Mouse (Mus musculus) heart, postnatal 36 days (tissue): ENCODE measurements around the gene Ebf4. TPM values are rescaled to one million over a fixed set of nuclear protein-coding genes. Genes with fewer than 3 reads are reported as not detected.
A peak's percentile ranks its signal among the peaks of the same experiment; 100 is the strongest.

ENCODE experiments used
- DNase-seq, 2 experiments: peaks; one replicate each; pipeline ENCODE4 v3.0.0; 2021 to 2022
- intact Hi-C: fragments of 180-260 bp; cut with DNase I; formaldehyde crosslinking; loops from one replicate; pipeline ENCODE4 v1.15.1; 2025
- total RNA-seq, 2 experiments: library from RNA; stranded (reverse); gene quantifications; 2 replicates each; pipeline ENCODE4 v1.2.3; 2021

Ebf4 gene
- total RNA-seq, 2 experiments from 2014 or later = 0.47 to 0.60 TPM

DNA sequence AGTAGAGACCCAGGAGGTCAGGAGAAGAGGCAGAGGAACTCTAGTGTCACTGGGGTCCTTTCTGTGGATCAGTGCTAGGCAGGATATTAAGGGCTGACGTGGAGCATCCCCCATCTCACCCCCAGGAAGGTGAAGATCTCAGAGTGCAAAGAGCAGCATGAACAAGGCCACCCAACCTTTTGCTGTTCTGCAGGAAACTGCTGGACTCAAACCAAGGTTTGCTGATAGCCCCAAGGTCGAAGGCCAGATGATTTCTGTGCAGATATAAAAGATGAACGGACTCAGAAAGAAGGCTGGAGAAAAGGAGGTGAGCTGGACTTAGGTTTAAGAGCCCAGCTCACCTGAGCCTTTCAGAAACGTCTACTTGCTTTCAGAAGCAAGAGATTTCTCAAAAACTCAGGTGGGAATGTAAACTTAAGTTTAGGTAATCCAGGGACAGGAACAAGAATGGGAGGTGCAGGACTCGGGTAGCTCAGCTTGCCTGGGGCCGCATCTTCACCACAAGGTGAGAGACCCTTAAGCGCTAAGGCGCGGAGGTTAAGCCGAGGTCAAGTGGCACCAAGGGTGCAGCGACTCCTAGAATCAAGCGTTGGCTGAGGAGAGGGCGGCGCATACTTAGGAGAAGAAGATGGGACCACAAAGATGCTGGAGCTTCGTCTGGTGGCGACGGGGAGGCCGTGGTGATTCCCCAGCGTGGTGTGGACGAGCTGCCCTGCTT is 592 bp upstream of the Ebf4 start:
- intact Hi-C loops = no loop called here
- DNase-seq = no peak

DNA sequence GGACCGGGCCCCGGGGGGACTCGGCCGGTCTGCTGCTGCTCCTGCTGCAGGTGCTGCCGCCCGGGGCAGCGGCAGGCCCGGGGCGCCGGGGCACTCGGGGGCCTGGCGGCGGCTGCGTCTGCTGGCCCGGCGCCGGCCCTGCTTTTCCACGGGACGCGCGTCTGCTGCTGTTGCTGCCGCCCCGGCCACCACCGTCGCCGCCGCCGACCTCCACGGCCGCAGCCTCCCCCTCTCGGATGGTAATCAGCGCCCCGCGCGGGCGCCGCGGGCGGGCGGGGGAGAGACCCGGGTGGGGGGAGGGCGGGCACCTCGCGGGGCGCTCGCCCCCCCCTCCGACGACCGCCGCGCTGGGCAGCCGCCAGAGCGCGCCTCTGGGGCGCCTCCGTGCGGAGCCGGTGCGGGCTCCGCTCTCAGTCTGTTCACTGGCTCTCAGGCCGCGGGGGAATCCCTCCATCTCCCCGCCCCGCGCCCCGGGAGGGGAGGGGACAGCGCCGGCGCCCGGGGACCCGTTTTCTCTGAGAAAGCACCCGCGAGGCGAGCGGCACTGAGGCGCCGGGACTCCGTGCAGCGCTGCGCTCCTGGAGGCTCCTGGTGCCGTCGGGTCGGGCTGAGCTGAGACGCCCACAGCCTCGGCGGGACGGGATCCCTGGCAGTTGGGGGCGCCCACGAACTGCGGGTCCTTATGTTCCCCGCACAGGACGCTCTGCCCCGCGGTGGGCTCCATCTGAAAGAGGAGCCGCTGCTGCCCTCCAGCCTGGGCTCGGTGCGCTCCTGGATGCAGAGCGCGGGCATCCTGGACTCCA is 563 bp downstream of the Ebf4 start:
- peak; percentile 45 to 63 for DNase-seq
- intact Hi-C loops = loop anchor here (1.0 to 2.0 kb wide), 2 partner anchors 67 to 116 kb away; no protein-coding TSS in a partner anchor

- DNase-seq = no peak
- intact Hi-C loops = loop anchor here (2.0 kb wide), 1 partner anchor 67 kb away; no protein-coding TSS in a partner anchor
These were observed 1.3 kb downstream of the Ebf4 start for GRCm38 (mm10) chr2:130296134-130296745.

GRCm38 (mm10) chr2:130297580-130297979 is 2.6 kb downstream of the Ebf4 start:
- intact Hi-C loops = loop anchor here (2.0 kb wide), 1 partner anchor 65 kb away; no protein-coding TSS in a partner anchor
- no peak for DNase-seq

DNA sequence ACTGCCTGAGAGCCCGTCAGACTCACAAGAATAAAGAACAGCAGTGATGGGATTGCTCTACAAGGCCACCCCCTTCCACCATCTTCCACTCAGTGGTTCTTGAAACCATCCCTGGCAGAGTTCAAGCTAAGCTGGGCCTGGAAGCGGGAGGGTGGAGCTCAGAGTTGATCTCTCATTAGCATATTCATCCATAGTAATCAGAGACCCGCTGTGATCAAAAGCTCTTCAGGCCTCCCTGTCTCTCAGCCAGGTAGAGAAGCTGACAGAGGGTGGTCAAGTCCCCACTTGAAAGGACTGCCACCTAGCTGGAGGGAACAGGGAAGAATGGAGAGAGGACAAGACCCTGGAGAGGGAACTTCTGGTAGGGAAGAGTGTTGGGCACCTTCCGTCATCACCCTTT is 8.0 kb downstream of the Ebf4 start:
- intact Hi-C loops = no loop called here
- DNase-seq = no peak

GRCm38 (mm10) chr2:130327057-130327456 is 32.1 kb downstream of the Ebf4 start:
- intact Hi-C loops = no loop called here
- no peak for DNase-seq

DNA sequence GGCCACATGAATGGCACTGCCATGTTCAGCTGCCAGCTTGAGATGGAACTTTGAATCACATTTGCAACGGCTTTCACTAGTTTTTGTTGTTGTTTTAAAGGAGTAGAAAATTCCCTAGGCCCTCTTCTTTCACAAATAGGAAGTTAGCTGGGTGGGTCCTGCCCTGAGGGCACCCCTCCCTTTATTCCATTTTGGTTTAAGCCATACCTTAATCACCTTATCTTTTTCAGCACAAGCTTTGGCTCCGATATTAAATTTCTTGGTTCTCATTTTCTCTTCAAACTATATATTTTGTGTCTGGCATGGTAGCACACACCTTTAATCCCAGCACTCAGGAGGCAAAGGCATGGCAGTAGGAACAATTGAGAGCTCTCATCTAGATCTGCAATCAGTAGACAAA is 34.5 kb downstream of the Ebf4 start:
- DNase-seq = no peak
- intact Hi-C loops = no loop called here

- DNase-seq = no peak
- intact Hi-C loops = no loop called here
These were observed 40.1 kb downstream of the Ebf4 start for GRCm38 (mm10) chr2:130335112-130335511.

- no peak for DNase-seq
- intact Hi-C loops = no loop called here
These were observed 45.7 kb downstream of the Ebf4 start for GRCm38 (mm10) chr2:130340464-130341219.

GRCm38 (mm10) chr2:130341220-130341580 is 46.2 kb downstream of the Ebf4 start:
- intact Hi-C loops = no loop called here
- DNase-seq = no peak

GRCm38 (mm10) chr2:130350376-130350775 is 55.4 kb downstream of the Ebf4 start:
- no peak for DNase-seq
- intact Hi-C loops = no loop called here

- no peak for DNase-seq
- intact Hi-C loops = no loop called here
These were observed 56.9 kb downstream of the Ebf4 start for GRCm38 (mm10) chr2:130351758-130352339.

DNA sequence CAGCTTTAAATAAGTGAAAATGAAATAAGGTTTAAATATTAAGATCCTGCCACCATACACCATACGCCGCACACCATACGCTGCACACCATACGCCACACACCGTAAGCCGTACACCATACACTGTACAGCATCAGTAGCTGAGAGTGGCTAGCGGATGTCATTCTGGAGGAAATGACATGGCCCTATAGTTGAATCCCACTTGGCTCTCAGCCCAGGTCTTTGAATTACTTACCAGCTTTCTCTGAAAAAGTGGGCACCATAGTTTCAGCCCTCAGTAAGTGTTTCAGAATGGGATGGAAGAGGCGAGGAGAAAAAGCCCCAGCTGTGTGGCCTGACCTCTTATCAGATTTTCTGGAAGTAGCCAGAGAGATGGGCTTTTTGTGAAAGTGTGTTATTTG is 58.4 kb downstream of the Ebf4 start:
- intact Hi-C loops = no loop called here
- no peak for DNase-seq

- intact Hi-C loops = no loop called here
- DNase-seq = no peak
These were observed 58.9 kb downstream of the Ebf4 start for GRCm38 (mm10) chr2:130353889-130354288.

- intact Hi-C loops = no loop called here
These were observed 62.6 kb downstream of the Ebf4 start for GRCm38 (mm10) chr2:130357551-130357950.

GRCm38 (mm10) chr2:130358852-130359251 is 63.9 kb downstream of the Ebf4 start:
- DNase-seq = no peak
- intact Hi-C loops = no loop called here

More at GRCm38 (mm10) chr2:130357551-130357950, 62.6 kb downstream of the Ebf4 start:
- DNase-seq = no peak

DNA sequence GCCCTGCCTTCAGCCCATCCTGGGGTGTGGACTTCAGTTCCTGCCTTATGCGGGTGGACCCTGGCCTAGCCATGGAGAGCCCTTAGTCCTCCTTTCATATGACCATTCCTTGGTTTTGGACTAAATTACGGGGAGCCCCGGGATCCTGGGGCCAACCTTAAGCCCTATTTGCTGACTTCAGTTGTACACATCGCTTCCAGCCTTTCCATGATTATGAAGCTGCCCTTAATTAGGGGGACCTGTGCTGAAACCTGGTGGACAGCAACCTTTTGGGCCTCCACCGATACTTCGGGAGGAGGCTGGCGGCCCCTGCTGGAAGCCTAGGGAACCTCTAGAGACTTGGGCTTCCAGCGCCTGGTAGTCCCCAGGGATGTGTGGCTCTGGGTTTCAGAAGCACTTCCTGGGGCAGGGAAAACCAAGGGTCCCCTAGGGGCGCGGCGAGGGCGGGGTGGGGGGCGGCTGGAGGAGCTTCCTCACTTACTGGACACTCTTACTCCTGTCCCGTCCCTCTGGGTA is 67.6 kb downstream of the Ebf4 start:
- intact Hi-C loops = loop anchor here (2.0 kb wide), 2 partner anchors 66 to 294 kb away; no protein-coding TSS in a partner anchor
- DNase-seq = peak; percentile 26 to 32

DNA sequence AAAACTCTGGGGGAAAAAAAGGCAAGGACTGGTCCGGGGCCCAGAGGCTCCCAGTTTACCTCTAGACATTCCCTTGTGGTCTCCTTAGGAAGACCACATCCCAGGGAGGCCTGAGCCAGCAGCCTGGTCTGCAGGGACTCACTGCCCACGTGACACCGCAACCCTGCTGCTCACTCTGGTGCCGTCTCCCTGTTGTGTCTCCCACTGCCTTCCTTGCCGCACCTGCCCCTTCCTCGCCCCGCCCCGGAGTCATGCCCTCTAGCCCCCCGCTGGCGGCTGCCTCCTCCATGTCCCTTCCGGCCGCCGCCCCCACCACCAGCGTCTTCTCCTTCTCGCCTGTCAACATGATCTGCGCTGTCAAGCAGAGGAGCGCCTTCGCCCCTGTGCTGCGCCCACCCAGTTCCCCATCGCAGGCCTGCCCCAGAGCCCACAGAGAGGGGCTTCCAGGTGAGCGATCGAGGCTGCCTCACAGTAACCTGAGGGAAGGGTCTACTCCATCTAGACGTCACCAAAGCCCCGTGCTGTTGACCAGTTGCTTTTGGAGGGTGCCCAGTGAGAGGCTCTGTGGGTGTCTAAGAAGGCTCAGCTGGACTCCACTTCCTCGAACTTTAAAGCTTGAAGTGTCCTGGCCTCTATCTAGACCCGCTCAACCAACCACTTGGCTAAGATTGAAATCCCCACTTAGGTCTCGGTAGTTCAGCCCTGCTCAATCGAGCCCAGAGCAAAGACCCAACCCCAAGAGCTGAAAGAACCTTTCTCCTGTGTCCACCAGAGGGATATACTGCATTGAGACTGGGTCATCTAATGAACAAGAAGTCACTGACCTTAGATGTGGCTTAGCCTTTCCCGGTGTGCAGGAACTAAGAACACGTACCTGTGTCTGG is 70.5 kb downstream of the Ebf4 start:
- DNase-seq = no peak
- intact Hi-C loops = no loop called here

GRCm38 (mm10) chr2:130367386-130367785 is 72.4 kb downstream of the Ebf4 start:
- intact Hi-C loops = no loop called here
- no peak for DNase-seq
